Mouse (Mus musculus) midbrain, embryonic 14.5 days (tissue): ENCODE results near the gene Aldh3a1. TPM values are rescaled to one million over a fixed set of nuclear protein-coding genes. Genes with fewer than 3 reads are reported as not detected.
A peak's percentile ranks its signal among the peaks of the same experiment; 100 is the strongest.

Source experiments
- ATAC-seq: fragments of 200-750 bp; cut with Nextera tagmentation; 2 replicates; pipeline ENCODE4 v1.8.0; 2017; ENCODE audit warnings: moderate number of reproducible peaks, moderate library complexity; ENCODE audit not compliant: low FRiP score, low TSS enrichment
- DNase-seq: peaks from one replicate; pipeline ENCODE4 v3.0.0-alpha.2; 2015
- H3K27ac ChIP-seq: fragments of 300-500 bp; sonication (generic); replicated peaks from 2 replicates; pipeline ENCODE4 v1.5.1; 2014; ENCODE audit warnings: mild to moderate bottlenecking, low read depth, low read length, moderate library complexity
- H3K27me3 ChIP-seq: fragments of 300-500 bp; sonication (generic); 2 replicates; pipeline ENCODE4 v1.6.1; 2014; ENCODE audit warnings: low read length, control low read depth, mixed read lengths; ENCODE audit not compliant: control insufficient read depth, insufficient read depth
- H3K36me3 ChIP-seq: fragments of 300-500 bp; sonication (generic); 2 replicates; pipeline ENCODE4 v1.6.1; 2014; ENCODE audit warnings: low read length, control low read depth; ENCODE audit not compliant: control insufficient read depth, insufficient read depth
- H3K4me1 ChIP-seq: fragments of 300-500 bp; sonication (generic); 2 replicates; pipeline ENCODE4 v1.6.1; 2014; ENCODE audit warnings: mild to moderate bottlenecking, antibody characterized with exemption, low read length, control low read depth; ENCODE audit not compliant: control insufficient read depth, insufficient read depth
- H3K4me2 ChIP-seq: fragments of 300-500 bp; sonication (generic); 2 replicates; pipeline ENCODE4 v1.6.1; 2014; ENCODE audit warnings: mild to moderate bottlenecking, low read length, moderate library complexity
- H3K4me3 ChIP-seq: fragments of 300-500 bp; sonication (generic); replicated peaks from 2 replicates; pipeline ENCODE4 v1.5.1; 2014; ENCODE audit warnings: low read depth, low read length
- H3K9ac ChIP-seq: fragments of 300-500 bp; sonication (generic); replicated peaks from 2 replicates; pipeline ENCODE4 v1.6.1; 2014; ENCODE audit warnings: mild to moderate bottlenecking, low read length, moderate library complexity
- H3K9me3 ChIP-seq: fragments of 300-500 bp; sonication (generic); 2 replicates; pipeline ENCODE4 v1.6.1; 2016; ENCODE audit warnings: low read length, control low read depth, mixed read lengths; ENCODE audit not compliant: control insufficient read depth
- WGBS: fragments of 180-500 bp; shearing (Covaris S2); extraction: QIAGEN DNeasy Blood & Tissue Kit; methylation state at CpG from one replicate; pipeline ENCODE4 v1.1.7; 2014; 5-methylcytosine and 5-hydroxymethylcytosine counted together
- polyA plus RNA-seq: library from polyadenylated mRNA; unstranded; fragments of >200 nt; fragmentation: Nextera tagmentation; extraction: Ambion mirVana; gene quantifications from 2 replicates; pipeline ENCODE4 v1.2.1, GENCODE M21; 2014

Gene Aldh3a1
- polyA plus RNA-seq, 1 experiment from 2014 or later = 0.12 TPM

GRCm38 (mm10) chr11:61222971-61223745, 15.8 kb downstream of the Aldh3a1 start:
- 91% methylated on average over 9 of the region's 9 CpGs for WGBS
- no peak for DNase-seq

DNA sequence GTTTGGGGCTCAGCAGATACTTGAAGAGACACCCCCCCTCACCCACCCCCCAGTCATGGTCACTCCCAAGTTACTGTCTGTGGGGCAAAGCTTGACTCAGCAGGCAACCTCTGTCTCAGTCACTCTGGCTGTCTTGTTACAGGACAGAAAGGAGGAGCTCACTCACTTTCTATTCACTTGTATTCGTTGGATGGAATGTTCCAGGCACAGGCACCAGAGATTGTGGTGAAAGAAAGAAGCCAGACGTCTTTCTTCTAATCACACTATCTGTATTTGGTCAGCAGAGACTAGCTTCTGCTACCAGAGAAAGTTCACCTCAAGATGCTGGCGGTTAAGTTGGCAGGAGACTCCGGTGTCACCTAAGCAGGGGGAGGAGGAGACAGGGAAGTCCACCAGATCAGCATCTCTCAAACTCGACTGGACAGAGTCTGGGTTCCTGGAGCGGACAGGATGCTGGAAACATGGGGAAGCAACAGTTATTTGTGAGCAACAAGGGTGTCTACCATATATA, 17.0 kb downstream of the Aldh3a1 start:
- no peak for ATAC-seq

More at GRCm38 (mm10) chr11:61222971-61223745, 15.8 kb downstream of the Aldh3a1 start:
- Histone ChIP-seq H3K4me2 (no peak overlapping the region), H3K27me3 (no peaks in the 10 kb centered on the region), H3K9ac (no peak overlapping the region), H3K4me1 (no peaks in the 10 kb centered on the region), H3K4me3 (no peak overlapping the region), H3K36me3 (no peaks in the 10 kb centered on the region), H3K27ac (no peak overlapping the region), H3K9me3 (no peaks in the 10 kb centered on the region)
- ATAC-seq = no peak

DNA sequence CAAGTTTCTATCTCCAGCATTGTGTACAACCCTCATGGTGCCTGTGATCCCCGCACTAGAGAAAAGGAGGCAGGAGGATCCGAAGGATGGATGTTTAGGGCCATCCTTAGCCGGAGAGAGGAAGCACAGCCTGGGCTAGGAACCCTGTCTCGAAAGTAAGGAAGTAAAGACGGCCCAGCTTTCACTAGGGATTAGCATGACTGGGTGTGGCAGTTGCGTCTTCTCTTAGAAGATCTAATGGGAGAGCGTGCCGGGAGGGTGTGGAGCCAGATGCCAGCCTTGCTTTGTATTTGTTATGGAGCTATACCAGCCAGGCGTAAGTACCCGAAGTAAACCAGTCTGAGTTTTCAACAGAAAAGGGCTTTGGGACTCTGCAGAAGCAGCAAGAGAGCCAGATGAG, 17.6 kb downstream of the Aldh3a1 start:
- Histone ChIP-seq H3K4me3 (no peak overlapping the region), H3K27ac (no peak overlapping the region)
- ATAC-seq = no peak

More for the DNA sequence above, 17.0 kb downstream of the Aldh3a1 start:
- 78% methylated on average over 6 of the region's 6 CpGs for WGBS
- Histone ChIP-seq H3K9ac (no peak overlapping the region), H3K36me3 (no peaks in the 10 kb centered on the region), H3K27me3 (no peaks in the 10 kb centered on the region), H3K4me2 (no peak overlapping the region), H3K4me3 (no peak overlapping the region), H3K9me3 (no peaks in the 10 kb centered on the region), H3K27ac (no peak overlapping the region), H3K4me1 (no peaks in the 10 kb centered on the region)
- no peak for DNase-seq

GRCm38 (mm10) chr11:61225511-61225910, 18.2 kb downstream of the Aldh3a1 start:
- no peak overlapping the region for H3K27ac ChIP-seq
- DNase-seq = no peak
- WGBS = 81% methylated on average over 4 of the region's 4 CpGs
- no peak overlapping the region for H3K4me3 ChIP-seq
- H3K9ac ChIP-seq = no peak overlapping the region
- H3K9me3 ChIP-seq = no peaks in the 10 kb centered on the region
- ATAC-seq = no peak
- H3K27me3 ChIP-seq = no peaks in the 10 kb centered on the region
- H3K4me2 ChIP-seq = no peak overlapping the region
- H3K4me1 ChIP-seq = no peaks in the 10 kb centered on the region
- no peaks in the 10 kb centered on the region for H3K36me3 ChIP-seq

More for the DNA sequence above, 17.6 kb downstream of the Aldh3a1 start:
- H3K4me2 ChIP-seq = no peak overlapping the region
- H3K36me3 ChIP-seq = no peaks in the 10 kb centered on the region
- no peaks in the 10 kb centered on the region for H3K27me3 ChIP-seq
- H3K9ac ChIP-seq = no peak overlapping the region
- no peaks in the 10 kb centered on the region for H3K9me3 ChIP-seq
- no peaks in the 10 kb centered on the region for H3K4me1 ChIP-seq
- 81% methylated on average over 10 of the region's 10 CpGs for WGBS
- no peak for DNase-seq

GRCm38 (mm10) chr11:61225941-61226412, 18.6 kb downstream of the Aldh3a1 start:
- H3K36me3 ChIP-seq = no peaks in the 10 kb centered on the region
- no peaks in the 10 kb centered on the region for H3K4me1 ChIP-seq
- DNase-seq (peak; percentile 12), ATAC-seq (no peak)
- H3K9me3 ChIP-seq = no peaks in the 10 kb centered on the region
- H3K9ac ChIP-seq = no peak overlapping the region
- H3K27me3 ChIP-seq = no peaks in the 10 kb centered on the region
- no peak overlapping the region for H3K4me2 ChIP-seq
- H3K27ac ChIP-seq = no peak overlapping the region
- no peak overlapping the region for H3K4me3 ChIP-seq
- WGBS = 86% methylated on average over 6 of the region's 6 CpGs

- Histone ChIP-seq H3K4me1 (0 out of 2 replicates have a peak, but pooled peaks cover 3% of the 10 kb centered on the region), H3K27me3 (no peaks in the 10 kb centered on the region), H3K27ac (no peak overlapping the region), H3K9me3 (no peaks in the 10 kb centered on the region), H3K4me2 (no peak overlapping the region), H3K36me3 (no peaks in the 10 kb centered on the region), H3K9ac (no peak overlapping the region), H3K4me3 (no peak overlapping the region)
- no peak for ATAC-seq
- 85% methylated on average over 8 of the region's 8 CpGs for WGBS
- no peak for DNase-seq
Measured at GRCm38 (mm10) chr11:61227816-61228215, 20.5 kb downstream of the Aldh3a1 start.

DNA sequence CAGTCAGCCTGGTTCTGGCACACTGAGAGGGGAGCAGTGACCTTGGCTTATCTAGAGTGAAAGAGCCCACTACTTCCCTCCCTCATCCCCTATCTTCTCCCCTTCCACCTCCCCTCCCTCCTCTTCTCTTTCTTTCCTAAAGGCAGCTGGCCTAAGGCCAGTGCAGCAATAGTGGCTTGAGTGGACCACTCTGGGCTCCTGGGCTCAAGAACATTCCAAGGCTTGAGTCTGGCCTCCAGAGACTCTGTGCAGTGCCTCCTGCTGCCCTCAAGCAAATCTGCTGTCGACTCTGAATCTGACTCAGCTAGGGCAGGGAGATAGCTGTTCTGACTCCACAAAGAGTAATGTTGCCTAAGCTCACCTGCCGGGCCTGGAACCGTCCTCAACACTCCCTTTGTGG, 21.1 kb downstream of the Aldh3a1 start:
- Histone ChIP-seq H3K9ac (no peak overlapping the region), H3K27ac (no peak overlapping the region), H3K36me3 (no peaks in the 10 kb centered on the region), H3K4me2 (no peak overlapping the region), H3K9me3 (no peaks in the 10 kb centered on the region), H3K27me3 (no peaks in the 10 kb centered on the region), H3K4me3 (no peak overlapping the region), H3K4me1 (0 out of 2 replicates have a peak, but pooled peaks cover 3% of the 10 kb centered on the region)
- 69% methylated on average over 3 of the region's 3 CpGs for WGBS
- ATAC-seq (no peak), DNase-seq (no peak)

DNA sequence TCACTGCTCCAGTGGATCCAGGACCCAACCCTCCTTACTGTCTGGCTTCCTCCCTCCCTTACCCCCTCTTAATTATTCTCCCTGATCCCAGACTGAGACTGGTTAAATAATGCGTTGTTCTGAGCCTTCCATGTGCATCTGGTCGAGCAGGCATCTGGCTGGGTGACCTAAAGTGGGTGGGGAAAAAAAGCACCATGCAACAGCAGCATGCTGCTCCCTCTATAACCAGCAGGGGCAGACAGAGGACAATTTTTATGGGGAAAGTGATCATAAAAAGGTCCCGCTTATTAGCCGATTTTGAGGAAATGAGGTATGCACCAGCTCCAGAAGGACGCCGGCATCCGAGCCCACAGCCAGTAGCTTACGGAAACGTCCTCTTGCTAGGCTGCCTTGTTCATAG, 24.0 kb downstream of the Aldh3a1 start:
- DNase-seq = peak; percentile 86
- no peaks in the 10 kb centered on the region for H3K9me3 ChIP-seq
- H3K27me3 ChIP-seq = no peaks in the 10 kb centered on the region
- 11% methylated on average over 9 of the region's 9 CpGs for WGBS
- H3K4me3 ChIP-seq = no peak overlapping the region
- H3K4me1 ChIP-seq = 0 out of 2 replicates have a peak, but pooled peaks cover 3% of the 10 kb centered on the region
- no peak overlapping the region; the same call in 1 of the 2 replicates for H3K9ac ChIP-seq
- H3K27ac ChIP-seq = no peak overlapping the region
- no peaks in the 10 kb centered on the region for H3K36me3 ChIP-seq
- no peak; the same call in 1 of the 2 replicates for ATAC-seq
- H3K4me2 ChIP-seq = peak overlapping the region; percentile 31

GRCm38 (mm10) chr11:61234174-61234573, 26.8 kb downstream of the Aldh3a1 start:
- Histone ChIP-seq H3K27ac (no peak overlapping the region), H3K9ac (no peak overlapping the region), H3K9me3 (no peaks in the 10 kb centered on the region), H3K27me3 (no peaks in the 10 kb centered on the region), H3K4me1 (0 out of 2 replicates have a peak, but pooled peaks cover 3% of the 10 kb centered on the region), H3K36me3 (no peaks in the 10 kb centered on the region), H3K4me2 (no peak overlapping the region), H3K4me3 (no peak overlapping the region)
- 75% methylated on average over 5 of the region's 5 CpGs for WGBS
- DNase-seq (no peak), ATAC-seq (no peak)
